Mouse (Mus musculus) monocyte, adult 5-6 weeks (primary cell): ENCODE data around the gene Olfr961. TPM values are rescaled to one million over a fixed set of nuclear protein-coding genes. Genes with fewer than 3 reads are reported as not detected.

Experiments
- total RNA-seq: library from RNA; stranded (forward); fragments of 200-1000, 200-491, 200-594 nt; gene quantifications from 3 replicates; pipeline ENCODE4 v1.2.3, GENCODE M21; 2017

Olfr961 gene
- total RNA-seq, 1 experiment from 2014 or later = not detected

Other genes with a start within 250 kb of the Olfr961 start
- not detected in 3 replicates for gene Olfr952, start 217.9 kb upstream of the Olfr961 start, total RNA-seq
- not detected in 3 replicates for gene Olfr954, start 188.4 kb upstream of the Olfr961 start, total RNA-seq
- not detected in 3 replicates for gene Olfr955, start 173.1 kb upstream of the Olfr961 start, total RNA-seq
- not detected in 3 replicates for gene Olfr44, start 151.1 kb upstream of the Olfr961 start, total RNA-seq
- not detected in 3 replicates for gene Olfr957, start 129.3 kb upstream of the Olfr961 start, total RNA-seq
- gene Olfr958, start 91.0 kb upstream of the Olfr961 start, total RNA-seq = not detected in 3 replicates
- gene Olfr959, start 69.5 kb upstream of the Olfr961 start, total RNA-seq = not detected in 3 replicates
- not detected in 3 replicates for gene AW551984, start 40.7 kb upstream of the Olfr961 start, total RNA-seq
- not detected in 3 replicates for gene Olfr148, start 34.4 kb upstream of the Olfr961 start, total RNA-seq
- not detected in 3 replicates for gene Olfr960, start 23.7 kb upstream of the Olfr961 start, total RNA-seq
- not detected in 3 replicates for gene Olfr963, start 22.1 kb downstream of the Olfr961 start, total RNA-seq
- gene Olfr149, start 62.0 kb downstream of the Olfr961 start, total RNA-seq = not detected in 3 replicates
- gene Olfr965, start 66.3 kb downstream of the Olfr961 start, total RNA-seq = not detected in 3 replicates
- gene Olfr150, start 85.9 kb downstream of the Olfr961 start, total RNA-seq = not detected in 3 replicates
- 1.1 TPM in 1 of 3 replicates, not detected in the others for gene Olfr967, start 101.2 kb downstream of the Olfr961 start, total RNA-seq
- gene Olfr968, start 138.2 kb downstream of the Olfr961 start, total RNA-seq = not detected in 3 replicates
- not detected in 3 replicates for gene Olfr969, start 145.9 kb downstream of the Olfr961 start, total RNA-seq
- not detected in 3 replicates for gene Olfr970, start 163.8 kb downstream of the Olfr961 start, total RNA-seq
- gene Olfr971, start 191.8 kb downstream of the Olfr961 start, total RNA-seq = not detected in 3 replicates
- gene Olfr972, start 221.3 kb downstream of the Olfr961 start, total RNA-seq = not detected in 3 replicates